Mouse (Mus musculus) neural tube, embryonic 12.5 days (tissue): ENCODE measurements around the gene Gm6034. TPM values are rescaled to one million over a fixed set of nuclear protein-coding genes. Genes with fewer than 3 reads are reported as not detected.
A peak's percentile ranks its signal among the peaks of the same experiment; 100 is the strongest.
"Not testable (repeated sequence)": the region's sequence is repeated elsewhere in the genome, so short reads cannot be mapped to it uniquely, and the experiment has no call there.

ENCODE experiments used
- ATAC-seq: fragments of 200-750 bp; cut with Nextera tagmentation; 2 replicates; pipeline ENCODE4 v1.8.0; 2017; ENCODE audit warnings: low read depth, mild to moderate bottlenecking, moderate TSS enrichment, moderate library complexity; ENCODE audit not compliant: low FRiP score
- H3K27ac ChIP-seq: fragments of 300-500 bp; sonication (generic); 2 replicates; pipeline ENCODE4 v1.5.1; 2016
- H3K27me3 ChIP-seq: fragments of 300-500 bp; sonication (generic); replicated peaks from 2 replicates; pipeline ENCODE4 v1.6.1; 2016; ENCODE audit warnings: mild to moderate bottlenecking
- H3K36me3 ChIP-seq: fragments of 300-500 bp; sonication (generic); 2 replicates; pipeline ENCODE4 v1.6.1; 2016; ENCODE audit warnings: mild to moderate bottlenecking
- H3K4me1 ChIP-seq: fragments of 300-500 bp; sonication (generic); 2 replicates; pipeline ENCODE4 v1.6.1; 2016
- H3K4me2 ChIP-seq: fragments of 300-500 bp; sonication (generic); replicated peaks from 2 replicates; pipeline ENCODE4 v1.6.1; 2016; ENCODE audit warnings: mild to moderate bottlenecking
- H3K4me3 ChIP-seq: fragments of 300-500 bp; sonication (generic); 2 replicates; pipeline ENCODE4 v1.5.1; 2016
- H3K9ac ChIP-seq: fragments of 300-500 bp; sonication (generic); 2 replicates; pipeline ENCODE4 v1.6.1; 2016; ENCODE audit warnings: mild to moderate bottlenecking
- H3K9me3 ChIP-seq: fragments of 300-500 bp; sonication (generic); 2 replicates; pipeline ENCODE4 v1.6.1; 2016; ENCODE audit warnings: mild to moderate bottlenecking
- whole genome bisulfite sequencing: fragments of 180-500 bp; shearing (Covaris S2); methylation state at CpG from one replicate; pipeline ENCODE4 v1.1.7; 2016; 5-methylcytosine and 5-hydroxymethylcytosine counted together
- polyA plus RNA-seq: library from polyadenylated mRNA; unstranded; fragments of >200 nt; fragmentation: Nextera tagmentation; extraction: Ambion mirVana; gene quantifications from 2 replicates; pipeline ENCODE4 v1.2.1, GENCODE M21; 2016

Gene Gm6034
- polyA plus RNA-seq, result not detected in 2 replicates

- not testable (repeated sequence) for H3K9me3 ChIP-seq, H3K4me1 ChIP-seq, H3K36me3 ChIP-seq, H3K27ac ChIP-seq, H3K27me3 ChIP-seq
- Histone ChIP-seq H3K4me3 (peak within 1 kb of the TSS; percentile 33), H3K4me2 (peak within 1 kb of the TSS; percentile 69), H3K9ac (peak within 1 kb of the TSS; percentile 49)
- 2% methylated on average over 12 of the region's 12 CpGs for WGBS
- peak; percentile 91 for ATAC-seq
Measured at GRCm38 (mm10) chr17:36042610-36043169, at the start of gene Gm6034, which contains the start of gene H2-T22. TSS of gene Gm6034 (plus strand) at chr17:36042961. TSS of gene H2-T22 (minus strand) at chr17:36042747.

DNA sequence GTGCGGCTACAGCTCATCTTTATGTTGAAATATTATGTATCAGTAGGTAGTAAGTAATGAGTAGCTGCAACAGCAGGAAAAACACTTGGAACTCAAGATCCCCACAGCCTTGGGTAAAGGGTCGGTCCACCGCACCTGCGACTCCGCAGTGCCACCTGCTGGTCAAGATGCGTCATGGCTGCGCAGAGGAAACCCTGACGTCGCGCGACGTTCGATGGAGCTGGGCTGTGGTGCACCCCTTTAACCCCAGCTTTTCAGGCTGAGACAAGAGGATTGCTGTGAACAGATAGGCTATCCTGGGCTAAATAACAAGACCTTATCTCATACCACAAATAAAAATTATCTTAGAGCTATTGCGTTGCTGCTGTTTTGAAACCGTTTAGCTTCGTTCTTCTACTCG lies 49.1 kb upstream of the Gm6034 start:
- H3K4me3 ChIP-seq, result no peak overlapping the region
- H3K27ac ChIP-seq, result no peak overlapping the region
- H3K36me3 ChIP-seq, result peaks cover 11% of the 10 kb centered on the region
- H3K4me2 ChIP-seq, result peak overlapping the region; percentile 69
- H3K4me1 ChIP-seq, result peaks cover 13% of the 10 kb centered on the region
- 8% methylated on average over 17 of the region's 17 CpGs for WGBS
- H3K27me3 ChIP-seq, result no peaks in the 10 kb centered on the region
- H3K9ac ChIP-seq, result no peak overlapping the region
- no peaks in the 10 kb centered on the region for H3K9me3 ChIP-seq
- peak; percentile 80 for ATAC-seq

- peak overlapping the region; percentile 69 for H3K4me2 ChIP-seq
- H3K36me3 ChIP-seq, result peaks cover 4% of the 10 kb centered on the region; the same call in 1 of the 2 replicates
- peak overlapping the region; percentile 44 for H3K9ac ChIP-seq
- H3K4me1 ChIP-seq, result peaks cover 13% of the 10 kb centered on the region
- no peak overlapping the region for H3K27ac ChIP-seq
- peak; percentile 79 for ATAC-seq
- H3K27me3 ChIP-seq, result no peaks in the 10 kb centered on the region
- peak overlapping the region; percentile 52 for H3K4me3 ChIP-seq
- 4% methylated on average over 31 of the region's 31 CpGs for WGBS
- H3K9me3 ChIP-seq, result no peaks in the 10 kb centered on the region
Measured at GRCm38 (mm10) chr17:35994175-35994878, 48.4 kb upstream of the Gm6034 start.

DNA sequence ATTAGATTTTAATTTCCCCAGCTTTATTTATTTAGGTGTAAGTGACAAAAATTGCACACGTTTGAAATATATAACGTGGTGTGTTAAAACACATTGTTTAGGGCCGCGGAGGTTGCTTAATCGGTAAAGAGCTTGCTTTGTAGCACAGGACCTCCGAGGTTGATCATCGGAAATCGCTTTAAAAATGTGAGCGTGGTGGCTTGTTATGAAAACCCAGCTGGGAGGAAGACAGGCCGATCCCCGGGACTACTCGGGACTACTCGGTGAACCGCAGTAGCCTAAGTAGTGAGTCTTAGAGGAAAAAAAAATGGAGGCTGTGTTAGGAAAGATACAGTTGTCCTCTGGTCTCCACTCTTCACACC lies 47.9 kb upstream of the Gm6034 start:
- peak overlapping the region; percentile 44 for H3K9ac ChIP-seq
- H3K27ac ChIP-seq, result no peak overlapping the region
- H3K27me3 ChIP-seq, result no peaks in the 10 kb centered on the region
- H3K4me3 ChIP-seq, result peak overlapping the region; percentile 52
- no peaks in the 10 kb centered on the region for H3K36me3 ChIP-seq
- H3K9me3 ChIP-seq, result no peaks in the 10 kb centered on the region
- H3K4me1 ChIP-seq, result peaks cover 13% of the 10 kb centered on the region
- ATAC-seq, result no peak
- H3K4me2 ChIP-seq, result peak overlapping the region; percentile 69
- 2% methylated on average over 14 of the region's 14 CpGs for WGBS

DNA sequence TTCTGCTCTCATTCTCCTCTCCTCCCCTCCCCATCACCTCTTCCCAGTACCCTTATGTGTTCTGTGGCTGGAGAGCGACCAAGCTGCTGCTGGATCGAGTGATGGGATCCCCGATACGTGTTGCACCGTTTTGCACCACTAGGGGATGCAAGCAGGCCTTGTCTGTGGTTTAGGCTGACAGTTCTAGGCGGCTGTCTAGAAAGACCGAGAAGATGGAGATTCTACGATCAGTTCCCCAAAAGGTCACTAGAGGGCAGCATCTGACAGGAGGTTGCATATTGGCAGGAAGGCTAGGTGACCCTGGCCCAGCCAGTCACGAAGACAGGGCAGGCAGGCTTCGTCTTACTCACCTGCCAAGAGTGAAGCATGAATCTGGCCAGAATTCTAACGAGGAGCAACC lies 45.8 kb upstream of the Gm6034 start:
- 5% methylated on average over 11 of the region's 11 CpGs for whole genome bisulfite sequencing
- Histone ChIP-seq H3K36me3 (no peaks in the 10 kb centered on the region), H3K4me1 (peaks cover 13% of the 10 kb centered on the region), H3K9me3 (no peaks in the 10 kb centered on the region), H3K4me2 (no peak overlapping the region), H3K27me3 (no peaks in the 10 kb centered on the region), H3K9ac (no peak overlapping the region), H3K4me3 (no peak overlapping the region), H3K27ac (no peak overlapping the region)
- ATAC-seq, result peak; percentile 57

GRCm38 (mm10) chr17:35997713-35998510 lies 44.8 kb upstream of the Gm6034 start:
- no peak overlapping the region for H3K9ac ChIP-seq

GRCm38 (mm10) chr17:35998545-35999305 lies 44.0 kb upstream of the Gm6034 start:
- Histone ChIP-seq H3K4me2 (no peak overlapping the region), H3K9ac (no peak overlapping the region), H3K36me3 (no peaks in the 10 kb centered on the region), H3K4me1 (peaks cover 13% of the 10 kb centered on the region), H3K27ac (no peak overlapping the region), H3K27me3 (no peaks in the 10 kb centered on the region), H3K4me3 (no peak overlapping the region), H3K9me3 (no peaks in the 10 kb centered on the region)
- 90% methylated on average over 6 of the region's 6 CpGs for WGBS
- ATAC-seq, result no peak

More at GRCm38 (mm10) chr17:35997713-35998510, 44.8 kb upstream of the Gm6034 start:
- H3K4me1 ChIP-seq, result peaks cover 13% of the 10 kb centered on the region
- H3K27ac ChIP-seq, result no peak overlapping the region
- no peaks in the 10 kb centered on the region for H3K36me3 ChIP-seq
- no peak overlapping the region for H3K4me2 ChIP-seq
- no peak overlapping the region for H3K4me3 ChIP-seq
- no peaks in the 10 kb centered on the region for H3K9me3 ChIP-seq
- no peaks in the 10 kb centered on the region for H3K27me3 ChIP-seq
- 63% methylated on average over 12 of the region's 12 CpGs for WGBS
- no peak for ATAC-seq

GRCm38 (mm10) chr17:35999356-35999755 lies 43.4 kb upstream of the Gm6034 start:
- H3K36me3 ChIP-seq, result no peaks in the 10 kb centered on the region
- H3K9me3 ChIP-seq, result no peaks in the 10 kb centered on the region
- H3K27me3 ChIP-seq, result no peaks in the 10 kb centered on the region
- peaks cover 13% of the 10 kb centered on the region for H3K4me1 ChIP-seq
- no peak for ATAC-seq
- 90% methylated on average over 7 of the region's 7 CpGs for WGBS
- H3K27ac ChIP-seq, result no peak overlapping the region
- H3K4me2 ChIP-seq, result no peak overlapping the region
- H3K4me3 ChIP-seq, result no peak overlapping the region
- no peak overlapping the region for H3K9ac ChIP-seq

DNA sequence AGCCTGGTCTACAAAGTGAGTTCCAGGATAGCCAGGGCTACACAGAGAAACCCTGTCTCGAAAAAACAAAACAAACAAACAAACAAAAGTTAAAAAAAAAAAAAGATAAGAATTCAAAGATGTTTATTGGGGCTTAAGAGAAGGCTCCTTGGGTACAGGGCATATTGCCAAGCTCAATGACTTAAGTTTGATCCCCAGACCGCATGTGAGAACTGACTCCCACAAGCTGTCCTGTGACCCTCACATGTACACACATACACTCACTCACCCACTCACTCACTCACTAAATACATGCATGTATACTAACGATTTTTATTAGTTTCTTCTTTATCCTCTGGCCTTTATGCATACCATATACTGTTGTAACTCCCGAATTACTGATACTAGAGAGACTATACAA lies 42.4 kb upstream of the Gm6034 start:
- ATAC-seq, result no peak
- no peaks in the 10 kb centered on the region for H3K27me3 ChIP-seq

GRCm38 (mm10) chr17:36001121-36001897 lies 41.5 kb upstream of the Gm6034 start:
- Histone ChIP-seq H3K4me3 (no peak overlapping the region), H3K27ac (no peak overlapping the region), H3K27me3 (no peaks in the 10 kb centered on the region), H3K9ac (no peak overlapping the region), H3K4me2 (no peak overlapping the region), H3K36me3 (peaks cover 8% of the 10 kb centered on the region; the same call in 1 of the 2 replicates), H3K4me1 (peaks cover 3% of the 10 kb centered on the region; the same call in 1 of the 2 replicates), H3K9me3 (no peaks in the 10 kb centered on the region)
- WGBS, result 92% methylated on average over 12 of the region's 12 CpGs
- no peak for ATAC-seq

More for the DNA sequence above, 42.4 kb upstream of the Gm6034 start:
- Histone ChIP-seq H3K36me3 (no peaks in the 10 kb centered on the region), H3K27ac (no peak overlapping the region), H3K9ac (no peak overlapping the region), H3K4me3 (no peak overlapping the region), H3K4me2 (no peak overlapping the region), H3K4me1 (peaks cover 11% of the 10 kb centered on the region), H3K9me3 (no peaks in the 10 kb centered on the region)
- 84% methylated on average over 4 of the region's 4 CpGs for WGBS

DNA sequence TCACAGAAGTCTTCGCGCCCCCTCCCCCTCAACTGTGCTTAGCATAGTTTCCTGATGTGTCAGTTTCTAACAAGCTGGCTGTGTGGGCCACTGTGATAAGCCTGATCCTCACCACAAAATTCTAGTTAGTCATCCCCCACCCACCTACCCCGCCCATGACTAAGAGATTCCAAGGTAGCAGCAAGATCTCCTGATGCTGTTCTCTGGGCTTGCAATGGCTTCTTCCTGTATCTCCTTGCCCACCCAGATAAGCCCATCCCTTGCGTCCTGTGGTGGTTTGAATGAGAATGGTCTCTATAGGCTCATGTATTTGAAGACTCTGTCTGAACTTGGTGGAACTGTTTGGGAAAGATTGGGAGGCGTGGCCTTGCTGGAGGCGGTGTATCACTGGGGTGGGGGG lies 40.8 kb upstream of the Gm6034 start:
- no peak for ATAC-seq
- Histone ChIP-seq H3K36me3 (peaks cover 13% of the 10 kb centered on the region), H3K4me3 (no peak overlapping the region), H3K9me3 (0 out of 2 replicates have a peak, but pooled peaks cover 5% of the 10 kb centered on the region), H3K27ac (no peak overlapping the region), H3K9ac (no peak overlapping the region), H3K27me3 (no peaks in the 10 kb centered on the region), H3K4me1 (no peaks in the 10 kb centered on the region), H3K4me2 (no peak overlapping the region)
- WGBS, result 95% methylated on average over 6 of the region's 6 CpGs
